Mouse (Mus musculus) hindbrain, embryonic 11.5 days (tissue): ENCODE data around the gene Med15. TPM values are rescaled to one million over a fixed set of nuclear protein-coding genes. Genes with fewer than 3 reads are reported as not detected.

Experiments used
- ATAC-seq: fragments of 200-750 bp; cut with Nextera tagmentation; 2 replicates; pipeline ENCODE4 v1.8.0; 2017; ENCODE audit warnings: mild to moderate bottlenecking, moderate TSS enrichment, moderate library complexity; ENCODE audit not compliant: low FRiP score
- DNase-seq: peaks from one replicate; pipeline ENCODE4 v3.0.0-alpha.2; 2015; ENCODE audit warnings: low spot score
- H3K27ac ChIP-seq: fragments of 300-500 bp; sonication (generic); 2 replicates; pipeline ENCODE4 v1.5.1; 2014; ENCODE audit warnings: mild to moderate bottlenecking, low read depth, low read length
- H3K27me3 ChIP-seq: fragments of 300-500 bp; sonication (generic); 2 replicates; pipeline ENCODE4 v1.6.1; 2014; ENCODE audit warnings: mild to moderate bottlenecking, low read length, moderate library complexity, mixed read lengths; ENCODE audit not compliant: control insufficient read depth, insufficient read depth
- H3K36me3 ChIP-seq: fragments of 300-500 bp; sonication (generic); 2 replicates; pipeline ENCODE4 v1.6.1; 2014; ENCODE audit warnings: mild to moderate bottlenecking, low read length, moderate library complexity, mixed read lengths; ENCODE audit not compliant: control insufficient read depth, insufficient read depth
- H3K4me1 ChIP-seq: fragments of 300-500 bp; sonication (generic); replicated peaks from 2 replicates; pipeline ENCODE4 v1.6.1; 2014; ENCODE audit warnings: low read length, mixed read lengths; ENCODE audit not compliant: control insufficient read depth, insufficient read depth
- H3K4me2 ChIP-seq: fragments of 300-500 bp; sonication (generic); replicated peaks from 2 replicates; pipeline ENCODE4 v1.6.1; 2014; ENCODE audit warnings: mild to moderate bottlenecking, low read depth, low read length
- H3K4me3 ChIP-seq: fragments of 300-500 bp; sonication (generic); 2 replicates; pipeline ENCODE4 v1.5.1; 2014; ENCODE audit warnings: low read depth, low read length
- H3K9ac ChIP-seq: fragments of 300-500 bp; sonication (generic); 2 replicates; pipeline ENCODE4 v1.6.1; 2014; ENCODE audit warnings: low read depth, low read length
- H3K9me3 ChIP-seq: fragments of 300-500 bp; sonication (generic); 2 replicates; pipeline ENCODE4 v1.6.1; 2016; ENCODE audit warnings: low read length; ENCODE audit not compliant: control insufficient read depth
- WGBS: fragments of 180-500 bp; shearing (Covaris S2); extraction: QIAGEN DNeasy Blood & Tissue Kit; methylation state at CpG from one replicate; pipeline ENCODE4 v1.1.7; 2014; 5-methylcytosine and 5-hydroxymethylcytosine counted together
- polyA plus RNA-seq: library from polyadenylated mRNA; unstranded; fragments of >200 nt; fragmentation: Nextera tagmentation; extraction: Ambion mirVana; gene quantifications from 2 replicates; pipeline ENCODE4 v1.2.1, GENCODE M21; 2014

The Med15 gene
- polyA plus RNA-seq, 1 experiment from 2014 or later: 42.8 TPM

DNA sequence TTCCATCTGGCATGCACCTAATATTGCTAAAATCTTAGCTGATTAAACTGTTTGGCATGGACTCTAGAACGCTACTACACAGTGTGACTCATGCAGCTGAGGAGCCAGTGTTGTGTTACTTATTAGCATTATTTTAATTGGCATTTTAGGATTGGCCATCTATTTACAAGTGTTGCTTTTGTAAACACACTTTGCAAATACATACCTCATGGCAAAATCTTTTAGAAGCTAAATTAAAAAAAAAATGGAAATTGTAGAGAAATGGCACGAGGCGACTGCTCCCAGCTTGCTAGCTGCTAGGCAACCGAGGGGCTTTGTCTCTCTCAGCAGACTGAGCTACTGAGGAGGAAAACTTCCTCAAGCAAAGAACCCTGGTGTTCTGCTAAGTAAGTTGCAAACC lies 127.8 kb downstream of the Med15 start:
- no peak for DNase-seq
- Histone ChIP-seq H3K27me3 (no peaks in the 10 kb centered on the region), H3K4me3 (no peak overlapping the region), H3K9ac (no peak overlapping the region), H3K4me2 (no peak overlapping the region), H3K9me3 (no peaks in the 10 kb centered on the region), H3K4me1 (no peaks in the 10 kb centered on the region), H3K36me3 (no peaks in the 10 kb centered on the region), H3K27ac (no peak overlapping the region)
- 60% methylated on average over 4 of the region's 4 CpGs for WGBS
- ATAC-seq: no peak

Other genes starting within 250 kb of the Med15 start
- 2.5 and 2.6 TPM in 2 replicates for gene Aifm3, start 243.3 kb downstream of the Med15 start, polyA plus RNA-seq
- gene Lztr1, start 224.2 kb downstream of the Med15 start, polyA plus RNA-seq: 85.3 and 85.8 TPM in 2 replicates
- gene Thap7, start 201.8 kb downstream of the Med15 start, polyA plus RNA-seq: 47.6 and 49.3 TPM in 2 replicates
- gene Lrrc74b, start 171.6 kb downstream of the Med15 start, polyA plus RNA-seq: 0.52 and 1.1 TPM in 2 replicates
- 0.49 and 0.63 TPM in 2 replicates for gene P2rx6, start 171.0 kb downstream of the Med15 start, polyA plus RNA-seq
- 1.9 and 2.1 TPM in 2 replicates for gene Slc7a4, start 149.7 kb downstream of the Med15 start, polyA plus RNA-seq
- gene Smpd4, start 113.5 kb downstream of the Med15 start, polyA plus RNA-seq: 39.1 and 40.9 TPM in 2 replicates
- gene Ccdc74a, start 86.4 kb downstream of the Med15 start, polyA plus RNA-seq: 4.4 and 5.9 TPM in 2 replicates
- gene Klhl22, start 26.7 kb upstream of the Med15 start, polyA plus RNA-seq: 44.8 and 45.0 TPM in 2 replicates
- 6.4 and 7.2 TPM in 2 replicates for gene Scarf2, start 64.4 kb upstream of the Med15 start, polyA plus RNA-seq
- 0.20 and 0.49 TPM in 2 replicates for gene B830017H08Rik, start 100.2 kb upstream of the Med15 start, polyA plus RNA-seq
- 1.8 and 2.9 TPM in 2 replicates for gene Car15, start 105.5 kb upstream of the Med15 start, polyA plus RNA-seq
- 0.15 and 0.29 TPM in 2 replicates for gene Gm20518, start 158.8 kb upstream of the Med15 start, polyA plus RNA-seq
- 0.04 and 0.11 TPM in 2 replicates for gene Tssk1, start 161.3 kb upstream of the Med15 start, polyA plus RNA-seq
- 72.9 and 75.7 TPM in 2 replicates for gene Dgcr2, start 165.7 kb upstream of the Med15 start, polyA plus RNA-seq
- gene Tssk2, start 165.7 kb upstream of the Med15 start, polyA plus RNA-seq: not detected in 2 replicates
- 38.3 and 40.5 TPM in 2 replicates for gene Ess2, start 178.5 kb upstream of the Med15 start, polyA plus RNA-seq
- gene Gsc2, start 182.2 kb upstream of the Med15 start, polyA plus RNA-seq: 0.17 TPM in 1 of 2 replicates, not detected in the other
- gene Slc25a1, start 195.3 kb upstream of the Med15 start, polyA plus RNA-seq: 114 and 118 TPM in 2 replicates
- not detected in 2 replicates for gene Vpreb2, start 247.5 kb upstream of the Med15 start, polyA plus RNA-seq